Mouse (Mus musculus) lung, embryonic 15.5 days (tissue): ENCODE measurements around the gene Nudt13. TPM values are rescaled to one million over a fixed set of nuclear protein-coding genes. Genes with fewer than 3 reads are reported as not detected.
"Not testable (repeated sequence)": the region's sequence is repeated elsewhere in the genome, so short reads cannot be mapped to it uniquely, and the experiment has no call there.

Source experiments
- ATAC-seq: fragments of 200-750 bp; cut with Nextera tagmentation; 2 replicates; pipeline ENCODE4 v1.8.0; 2017; ENCODE audit warnings: moderate number of reproducible peaks, borderline replicate concordance; ENCODE audit not compliant: low FRiP score, low TSS enrichment; ENCODE audit errors: extremely low read depth
- H3K27ac ChIP-seq: fragments of 300-500 bp; sonication (generic); 2 replicates; pipeline ENCODE4 v1.5.1; 2015; ENCODE audit warnings: moderate library complexity, mild to moderate bottlenecking, inconsistent platforms
- H3K27me3 ChIP-seq: fragments of 300-500 bp; sonication (generic); 2 replicates; pipeline ENCODE4 v1.6.1; 2015; ENCODE audit warnings: inconsistent platforms
- H3K36me3 ChIP-seq: fragments of 300-500 bp; sonication (generic); 2 replicates; pipeline ENCODE4 v1.6.1; 2015; ENCODE audit warnings: inconsistent platforms
- H3K4me1 ChIP-seq: fragments of 300-500 bp; sonication (generic); 2 replicates; pipeline ENCODE4 v1.6.1; 2015; ENCODE audit warnings: inconsistent platforms
- H3K4me2 ChIP-seq: fragments of 300-500 bp; sonication (generic); 2 replicates; pipeline ENCODE4 v1.6.1; 2015; ENCODE audit warnings: inconsistent platforms, mild to moderate bottlenecking, moderate library complexity
- H3K4me3 ChIP-seq: fragments of 300-500 bp; sonication (generic); 2 replicates; pipeline ENCODE4 v1.5.1; 2015; ENCODE audit warnings: mild to moderate bottlenecking, inconsistent platforms
- H3K9ac ChIP-seq: fragments of 300-500 bp; sonication (generic); 2 replicates; pipeline ENCODE4 v1.6.1; 2015; ENCODE audit warnings: inconsistent platforms
- H3K9me3 ChIP-seq: fragments of 300-500 bp; sonication (generic); 2 replicates; pipeline ENCODE4 v1.6.1; 2016; ENCODE audit warnings: inconsistent platforms
- WGBS: fragments of 180-500 bp; shearing (Covaris S2); methylation state at CpG from one replicate; pipeline ENCODE4 v1.1.7; 2015; 5-methylcytosine and 5-hydroxymethylcytosine counted together
- polyA plus RNA-seq: library from polyadenylated mRNA; unstranded; fragments of >200 nt; fragmentation: Nextera tagmentation; extraction: Ambion mirVana; gene quantifications from 2 replicates; pipeline ENCODE4 v1.2.1, GENCODE M21; 2015

Nudt13 gene
- polyA plus RNA-seq, 1 experiment from 2014 or later, result 21.2 TPM

DNA sequence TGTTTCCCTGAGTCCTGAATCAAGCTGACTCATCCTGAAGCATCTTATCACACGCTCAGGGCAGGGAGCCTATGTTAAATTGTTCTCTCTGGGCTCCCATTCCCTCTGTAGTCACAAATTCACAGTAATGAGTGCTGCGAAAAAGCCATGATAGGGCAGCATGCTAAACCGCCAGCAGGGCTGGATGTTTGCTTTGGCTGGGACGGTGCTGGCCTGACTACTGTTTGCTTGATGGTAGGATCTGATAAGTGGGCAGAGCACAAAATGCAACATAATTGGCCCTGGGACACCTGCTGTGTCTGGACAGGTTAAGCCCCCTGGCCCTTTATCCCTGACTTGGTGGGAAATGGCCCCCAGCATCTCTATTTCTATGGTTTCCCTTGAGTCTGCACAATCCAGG lies 3.1 kb upstream of the Nudt13 start:
- WGBS, result 46% methylated on average over 4 of the region's 4 CpGs

DNA sequence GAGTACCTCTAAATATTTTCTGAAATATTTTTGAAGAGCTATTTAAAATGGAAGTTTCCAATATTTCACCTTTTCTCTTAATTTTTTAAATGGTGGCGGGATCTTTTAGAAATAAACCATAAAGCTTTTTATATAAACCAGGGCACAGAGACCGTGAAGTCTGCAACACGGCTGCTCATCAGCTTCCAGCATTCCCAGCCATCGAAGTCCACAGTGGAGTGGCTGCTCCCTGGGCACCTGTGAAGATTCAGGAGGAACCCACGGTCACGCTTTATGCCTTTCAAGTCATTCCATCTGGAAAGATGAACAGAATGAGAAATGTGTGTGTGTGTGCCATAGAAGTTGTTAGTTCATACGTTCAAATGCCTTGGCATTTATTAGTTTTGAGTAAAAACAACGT lies 450 bp downstream of the Nudt13 start:
- Histone ChIP-seq H3K27me3 (no peaks in the 10 kb centered on the region), H3K9me3 (no peaks in the 10 kb centered on the region), H3K36me3 (no peaks in the 10 kb centered on the region), H3K4me3 (peak overlapping the region; percentile 65), H3K9ac (peak overlapping the region; percentile 51), H3K4me2 (peak overlapping the region; percentile 68), H3K4me1 (peaks cover 6% of the 10 kb centered on the region), H3K27ac (no peak overlapping the region)
- WGBS, result 33% methylated on average over 8 of the region's 8 CpGs
- ATAC-seq, result no peak

More for the DNA sequence above, 3.1 kb upstream of the Nudt13 start:
- H3K4me2 ChIP-seq, result no peak overlapping the region
- no peak overlapping the region for H3K27ac ChIP-seq
- ATAC-seq, result no peak
- peaks cover 6% of the 10 kb centered on the region for H3K4me1 ChIP-seq
- no peaks in the 10 kb centered on the region for H3K36me3 ChIP-seq
- no peak overlapping the region for H3K9ac ChIP-seq
- H3K27me3 ChIP-seq, result no peaks in the 10 kb centered on the region
- no peaks in the 10 kb centered on the region for H3K9me3 ChIP-seq
- H3K4me3 ChIP-seq, result no peak overlapping the region

DNA sequence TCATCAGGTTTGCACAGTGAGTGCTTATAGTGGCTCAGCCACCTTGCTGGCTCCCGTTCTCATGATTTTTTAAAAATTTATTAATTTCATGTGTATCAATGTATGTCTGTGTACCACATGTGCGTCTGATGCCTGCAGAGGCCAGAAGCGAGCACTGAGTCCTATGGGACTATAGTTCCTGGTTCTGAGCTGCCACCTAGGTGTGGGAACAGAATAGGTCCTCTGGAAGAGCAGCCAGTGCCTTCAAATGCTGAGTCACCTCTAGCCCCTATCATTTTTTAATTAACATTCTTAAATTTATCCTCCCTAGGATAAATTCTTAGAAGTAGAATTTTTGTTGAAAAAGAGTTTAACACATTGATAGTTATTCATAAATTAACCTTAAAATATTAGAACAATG lies 3.1 kb downstream of the Nudt13 start:
- 72% methylated on average over 3 of the region's 3 CpGs for WGBS
- Histone ChIP-seq H3K27ac (no peak overlapping the region), H3K4me1 (peaks cover 6% of the 10 kb centered on the region), H3K36me3 (no peaks in the 10 kb centered on the region), H3K27me3 (no peaks in the 10 kb centered on the region), H3K4me2 (no peak overlapping the region), H3K9me3 (no peaks in the 10 kb centered on the region), H3K9ac (no peak overlapping the region), H3K4me3 (no peak overlapping the region)
- ATAC-seq, result no peak

DNA sequence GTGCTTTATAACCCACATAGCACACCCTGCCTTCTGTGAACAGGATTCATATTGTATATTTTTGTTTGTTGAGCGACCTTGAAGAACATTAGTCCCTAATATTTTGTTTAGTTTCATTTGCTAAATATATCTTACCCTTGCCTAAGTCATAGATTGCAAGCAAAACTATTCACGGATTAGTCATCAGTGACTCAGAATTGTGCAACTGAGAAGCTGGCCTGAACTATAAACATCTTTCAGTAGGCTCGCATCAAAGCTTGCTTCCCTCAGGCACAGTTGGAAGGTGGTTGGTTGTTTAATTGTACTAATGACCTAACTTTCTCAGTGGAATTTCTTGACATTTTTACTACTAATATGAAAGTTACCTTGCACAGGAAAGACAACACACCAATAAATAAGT lies 3.6 kb downstream of the Nudt13 start:
- Histone ChIP-seq H3K9ac (no peak overlapping the region), H3K36me3 (no peaks in the 10 kb centered on the region), H3K4me3 (no peak overlapping the region), H3K27me3 (no peaks in the 10 kb centered on the region), H3K4me1 (peaks cover 6% of the 10 kb centered on the region), H3K27ac (no peak overlapping the region), H3K4me2 (no peak overlapping the region), H3K9me3 (no peaks in the 10 kb centered on the region)
- ATAC-seq, result no peak
- 64% methylated on average over 3 of the region's 3 CpGs for WGBS

DNA sequence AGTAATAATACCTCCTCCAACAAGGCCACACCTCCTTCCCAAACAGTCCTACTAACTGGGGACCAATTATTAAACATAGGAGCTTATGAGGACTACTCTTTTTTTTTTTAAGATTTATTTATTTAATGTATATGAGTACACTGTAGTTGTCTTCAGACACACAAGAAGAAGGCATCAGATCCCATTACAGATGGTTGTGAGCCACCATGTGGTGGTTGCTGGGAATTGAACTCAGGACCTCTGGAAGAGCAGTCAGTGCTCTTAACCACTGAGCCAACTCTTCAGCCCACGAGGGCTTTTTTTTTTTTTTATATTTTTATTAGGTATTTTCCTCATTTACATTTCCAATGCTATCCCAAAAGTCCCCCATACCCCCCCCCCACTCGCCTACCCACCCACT lies 10.6 kb downstream of the Nudt13 start:
- H3K4me1 ChIP-seq, H3K4me2 ChIP-seq, H3K9ac ChIP-seq, H3K9me3 ChIP-seq, H3K27me3 ChIP-seq, H3K4me3 ChIP-seq, H3K27ac ChIP-seq, ATAC-seq: not testable (repeated sequence)
- 63% methylated on average over 2 of the region's 2 CpGs for WGBS
- peaks cover 12% of the 10 kb centered on the region for H3K36me3 ChIP-seq

DNA sequence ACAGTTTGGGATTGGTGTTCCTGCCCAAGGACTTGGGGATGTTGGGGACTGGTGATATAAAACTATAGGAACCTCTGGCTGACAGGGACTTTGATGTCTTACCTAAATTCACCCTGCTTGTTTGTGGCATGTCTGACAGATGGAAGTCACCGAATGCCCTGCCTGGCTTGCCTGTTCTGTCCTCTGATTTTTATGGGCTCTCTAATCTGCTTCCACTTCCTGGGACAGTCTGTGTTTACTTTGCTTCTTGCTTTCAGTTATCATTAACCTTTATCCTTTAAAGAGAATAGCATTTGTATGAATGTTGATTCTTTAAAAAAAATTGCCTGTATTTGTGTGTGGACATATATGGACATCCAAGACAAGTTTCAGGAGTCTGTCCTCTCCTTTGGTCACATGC lies 20.6 kb downstream of the Nudt13 start:
- Histone ChIP-seq H3K4me2 (no peak overlapping the region), H3K36me3 (peaks cover 22% of the 10 kb centered on the region), H3K4me3 (no peak overlapping the region), H3K27me3 (no peaks in the 10 kb centered on the region), H3K27ac (no peak overlapping the region), H3K9ac (no peak overlapping the region), H3K4me1 (no peaks in the 10 kb centered on the region), H3K9me3 (no peaks in the 10 kb centered on the region)
- 50% methylated on average over 1 of the region's 1 CpGs for WGBS
- no peak for ATAC-seq

DNA sequence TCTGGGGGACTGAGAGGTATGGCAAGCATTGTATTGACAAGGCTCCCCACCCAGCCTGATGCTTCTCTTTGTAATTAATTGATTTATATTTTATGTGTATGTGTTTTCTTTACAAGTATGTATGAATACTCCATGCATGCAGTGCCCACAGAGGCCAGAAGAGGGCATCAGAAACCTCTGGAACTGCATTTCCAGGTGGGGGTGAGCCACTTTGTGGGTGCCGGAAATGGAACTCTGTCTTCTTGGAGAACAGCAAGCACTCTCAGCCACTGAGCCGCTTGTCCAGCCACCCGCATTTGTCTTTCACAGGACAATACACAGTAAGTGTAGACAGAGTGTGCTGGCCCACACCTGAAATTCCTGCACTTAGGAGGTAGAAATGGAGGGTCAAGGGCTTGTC lies 24.9 kb downstream of the Nudt13 start:
- Histone ChIP-seq H3K4me3 (no peak overlapping the region), H3K4me1 (no peaks in the 10 kb centered on the region), H3K27ac (no peak overlapping the region), H3K4me2 (no peak overlapping the region), H3K27me3 (no peaks in the 10 kb centered on the region), H3K9ac (no peak overlapping the region), H3K36me3 (peaks cover 43% of the 10 kb centered on the region), H3K9me3 (no peaks in the 10 kb centered on the region)
- 78% methylated on average over 3 of the region's 3 CpGs for WGBS
- ATAC-seq, result no peak

DNA sequence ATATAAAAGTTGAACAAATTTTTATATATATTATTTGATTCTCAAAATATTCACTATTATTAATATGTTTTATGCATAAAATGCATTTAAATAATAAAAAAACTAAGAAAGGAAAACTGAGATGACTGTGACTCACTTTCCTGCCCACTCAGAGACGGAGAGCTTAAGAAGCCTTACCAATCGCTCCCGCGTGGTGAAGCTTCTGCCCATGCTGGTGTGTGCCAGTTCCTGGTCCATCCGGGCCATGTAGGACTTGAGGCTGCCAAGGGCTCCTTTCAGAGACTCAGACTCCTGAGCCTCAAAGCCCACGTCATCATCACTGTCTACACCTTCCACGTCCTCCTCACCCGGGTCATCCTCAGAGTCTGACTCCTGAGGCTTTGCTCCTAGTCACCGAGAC lies 29.7 kb downstream of the Nudt13 start:
- H3K36me3 ChIP-seq, result peaks cover 59% of the 10 kb centered on the region
- no peak for ATAC-seq
- no peak overlapping the region for H3K9ac ChIP-seq
- 93% methylated on average over 9 of the region's 9 CpGs for WGBS
- H3K27ac ChIP-seq, result no peak overlapping the region
- no peak overlapping the region for H3K4me3 ChIP-seq
- H3K9me3 ChIP-seq, result no peaks in the 10 kb centered on the region
- H3K27me3 ChIP-seq, result no peaks in the 10 kb centered on the region
- no peak overlapping the region for H3K4me2 ChIP-seq
- H3K4me1 ChIP-seq, result no peaks in the 10 kb centered on the region

DNA sequence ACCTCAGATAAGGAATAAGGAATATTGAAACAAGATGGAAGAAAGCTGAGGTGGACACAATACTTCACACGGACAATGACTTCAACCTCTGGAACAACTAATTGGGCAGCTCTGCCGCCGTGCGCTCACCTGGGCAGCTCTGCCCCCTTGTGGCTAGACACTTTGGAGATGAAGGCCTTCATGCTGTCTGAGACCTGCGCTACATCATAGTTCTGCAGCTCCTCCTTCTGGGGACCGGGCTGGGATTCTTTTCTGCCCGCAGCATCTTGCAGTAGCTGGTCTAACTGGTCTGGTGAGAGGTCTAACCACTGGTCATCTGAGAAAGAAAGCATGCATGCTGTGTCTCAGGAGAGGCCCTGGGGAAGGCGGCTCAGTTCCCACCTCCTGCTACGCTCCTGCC lies 34.0 kb downstream of the Nudt13 start:
- no peak overlapping the region for H3K4me3 ChIP-seq
- 60% methylated on average over 9 of the region's 9 CpGs for WGBS
- no peak overlapping the region for H3K4me2 ChIP-seq
- no peak overlapping the region for H3K27ac ChIP-seq
- H3K9me3 ChIP-seq, result no peaks in the 10 kb centered on the region
- peaks cover 52% of the 10 kb centered on the region for H3K36me3 ChIP-seq
- no peak for ATAC-seq
- H3K9ac ChIP-seq, result no peak overlapping the region
- no peaks in the 10 kb centered on the region for H3K4me1 ChIP-seq
- H3K27me3 ChIP-seq, result no peaks in the 10 kb centered on the region

DNA sequence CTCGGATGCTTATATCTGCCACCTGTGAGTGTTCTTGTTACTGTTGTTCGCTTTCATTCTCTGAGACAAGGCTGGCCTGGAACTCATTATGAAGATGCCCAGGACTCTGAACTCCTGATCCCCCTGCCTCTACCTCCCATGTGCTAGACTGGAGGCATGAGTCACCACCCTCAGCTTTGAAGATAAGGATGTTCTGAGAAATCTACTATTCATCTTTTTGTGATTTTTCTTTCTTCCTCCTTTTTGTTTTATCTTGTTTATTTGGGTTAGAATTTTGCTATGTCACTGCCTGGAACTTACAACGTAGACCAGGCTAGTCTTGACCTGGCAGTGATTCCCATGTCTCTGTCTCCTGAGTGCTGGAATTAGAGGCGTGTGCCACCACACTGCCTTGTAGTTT lies 36.8 kb downstream of the Nudt13 start:
- 80% methylated on average over 4 of the region's 4 CpGs for WGBS
- Histone ChIP-seq H3K4me1 (no peaks in the 10 kb centered on the region), H3K9ac (no peak overlapping the region), H3K4me3 (no peak overlapping the region), H3K4me2 (no peak overlapping the region), H3K27me3 (no peaks in the 10 kb centered on the region), H3K9me3 (no peaks in the 10 kb centered on the region), H3K36me3 (peaks cover 63% of the 10 kb centered on the region), H3K27ac (no peak overlapping the region)
- ATAC-seq, result no peak

DNA sequence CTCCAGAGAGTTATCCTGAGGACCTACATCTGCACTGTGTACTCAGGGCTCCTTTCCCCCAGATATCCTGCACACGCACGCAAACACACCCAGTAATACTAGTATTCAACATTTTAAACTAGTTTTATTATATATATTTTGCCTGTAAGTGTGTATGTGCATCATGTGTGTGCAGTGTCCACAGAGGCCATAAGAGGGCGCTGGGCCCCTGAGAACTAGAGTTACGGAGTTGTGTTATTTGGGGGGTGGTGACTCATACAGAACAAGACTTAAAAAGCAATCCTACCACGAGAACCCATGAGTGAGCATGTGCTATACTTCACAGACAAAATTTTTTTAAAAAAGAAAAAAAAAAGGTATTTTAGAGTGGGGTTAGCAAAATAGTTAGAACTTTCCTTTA lies 44.9 kb downstream of the Nudt13 start:
- no peaks in the 10 kb centered on the region for H3K27me3 ChIP-seq
- H3K36me3 ChIP-seq, result peaks cover 52% of the 10 kb centered on the region
- ATAC-seq, result no peak

DNA sequence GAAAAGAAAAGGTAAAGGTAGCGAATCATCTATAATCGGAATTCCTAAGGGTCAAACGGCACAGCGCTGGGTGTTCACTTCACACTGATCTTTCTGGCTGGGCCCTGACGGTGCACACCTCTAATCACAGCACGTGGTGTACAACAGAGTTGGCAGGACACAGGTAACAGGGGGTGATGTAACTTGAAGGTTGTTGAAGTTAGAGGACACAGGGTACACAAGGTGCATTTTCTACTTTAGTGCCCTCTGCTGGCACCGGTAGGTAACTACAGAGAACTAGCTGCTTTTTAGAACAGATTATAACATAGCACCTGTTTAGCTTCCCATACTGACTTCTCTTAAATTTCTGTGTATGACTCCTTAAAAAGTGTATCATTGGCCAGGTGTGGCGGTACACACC lies 45.7 kb downstream of the Nudt13 start:
- no peaks in the 10 kb centered on the region for H3K9me3 ChIP-seq
- no peak overlapping the region for H3K4me3 ChIP-seq
- no peak for ATAC-seq
- H3K9ac ChIP-seq, result no peak overlapping the region
- no peaks in the 10 kb centered on the region for H3K27me3 ChIP-seq
- H3K4me2 ChIP-seq, result no peak overlapping the region
- WGBS, result 80% methylated on average over 8 of the region's 8 CpGs
- no peak overlapping the region for H3K27ac ChIP-seq
- no peaks in the 10 kb centered on the region for H3K4me1 ChIP-seq
- peaks cover 50% of the 10 kb centered on the region for H3K36me3 ChIP-seq

More for the DNA sequence above, 44.9 kb downstream of the Nudt13 start:
- Histone ChIP-seq H3K9ac (no peak overlapping the region), H3K4me3 (no peak overlapping the region), H3K9me3 (no peaks in the 10 kb centered on the region), H3K4me1 (no peaks in the 10 kb centered on the region), H3K4me2 (no peak overlapping the region), H3K27ac (no peak overlapping the region)
- 91% methylated on average over 5 of the region's 5 CpGs for WGBS

DNA sequence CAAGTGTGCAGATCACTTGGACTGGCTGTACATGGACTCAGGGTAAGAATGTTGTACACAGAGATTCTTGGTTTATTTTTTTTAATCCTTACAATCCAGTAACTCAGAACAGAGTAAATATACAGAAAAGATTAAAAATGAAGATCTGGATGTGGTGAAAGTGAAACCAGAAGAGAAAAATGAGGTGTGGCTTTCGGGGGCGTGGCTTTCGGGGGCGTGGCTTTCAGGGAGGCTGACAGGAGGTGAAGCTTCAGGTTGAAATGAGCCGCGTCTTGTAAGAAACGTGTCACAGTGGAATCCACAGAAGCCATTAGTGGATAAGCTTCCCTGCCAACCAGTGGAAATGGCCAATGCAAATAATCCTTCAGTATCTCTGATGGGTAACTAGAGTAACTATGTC lies 46.4 kb downstream of the Nudt13 start:
- H3K27ac ChIP-seq, result no peak overlapping the region
- H3K4me1 ChIP-seq, result 0 out of 2 replicates have a peak, but pooled peaks cover under 1% of the 10 kb centered on the region
- H3K9ac ChIP-seq, result no peak overlapping the region
- no peaks in the 10 kb centered on the region for H3K9me3 ChIP-seq
- no peaks in the 10 kb centered on the region for H3K27me3 ChIP-seq
- ATAC-seq, result no peak
- WGBS, result 75% methylated on average over 7 of the region's 7 CpGs
- peaks cover 48% of the 10 kb centered on the region for H3K36me3 ChIP-seq
- no peak overlapping the region for H3K4me3 ChIP-seq
- H3K4me2 ChIP-seq, result no peak overlapping the region
